Mouse (Mus musculus): ENCODE results near the gene Ankzf1. TPM values are rescaled to one million over a fixed set of nuclear protein-coding genes. Genes with fewer than 3 reads are reported as not detected.
A peak's percentile ranks its signal among the peaks of the same experiment; 100 is the strongest.

The Ankzf1 gene
- total RNA-seq (2021) (10 to 100 TPM in 1 of 2 experiments, 1 to 10 TPM in 1; 8.7 to 11.2 TPM), polyA plus RNA-seq (2012; rRNA removed) (15.1 and 18.9 TPM in 2 replicates)
- long read RNA-seq, transcript Ankzf1-208 (13 exons, 2,739 nt), result major isoform, 7 of 17 reads
- long read RNA-seq, partial matches to known transcripts, result 3 of 17 reads
- long read RNA-seq, other reads (novel, unspliced or antisense), result 7 of 17 reads

DNA sequence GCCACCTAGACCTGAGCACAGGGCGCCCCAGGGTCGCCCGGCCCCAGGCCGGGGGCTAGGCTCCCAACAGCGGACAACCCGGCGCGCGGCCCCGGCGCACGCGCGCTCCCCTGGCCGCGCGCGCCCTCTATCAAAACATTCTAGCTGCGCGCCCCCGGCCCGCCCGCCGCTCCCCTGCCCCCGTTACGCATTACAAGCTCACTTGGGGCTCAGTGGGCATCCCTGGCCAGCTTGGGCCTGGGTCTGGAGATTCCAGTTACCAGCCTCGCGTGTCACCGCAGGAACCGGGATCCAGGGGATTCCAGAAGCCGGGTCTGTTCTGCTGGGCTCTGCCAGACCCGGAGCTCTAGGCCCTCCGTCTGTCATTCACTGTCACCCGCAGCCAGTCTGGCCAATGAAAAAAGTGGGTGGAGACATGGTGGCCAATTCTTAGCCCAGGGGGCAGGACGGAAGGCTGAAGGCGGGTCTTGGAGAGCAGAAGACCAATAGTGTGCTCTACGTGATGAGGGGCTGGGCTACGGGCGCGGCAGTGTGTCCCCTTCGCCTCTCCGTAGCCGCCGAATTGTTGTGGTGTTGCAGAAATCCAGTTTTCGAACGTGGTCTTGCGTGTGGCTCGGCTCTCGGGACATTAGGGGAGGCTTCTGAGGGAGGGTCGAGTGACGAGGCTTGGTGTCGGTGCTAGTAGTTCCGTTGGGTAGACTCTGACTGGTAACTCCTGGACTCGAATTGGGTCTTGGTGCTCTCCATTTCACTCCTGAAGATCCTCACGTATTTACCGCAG lies at the start of gene Ankzf1, which contains the start of gene Atg9a:
Ankzf1 (plus strand) TSS at position 530 of the 781 bp plus-strand sequence.
Atg9a (minus strand) TSS at position 575 of the 781 bp plus-strand sequence.
- Histone ChIP-seq H3K27me3 (ENCODE audit: control insufficient read depth, insufficient read depth, low read length) (no peaks in the 10 kb centered on the region), H3K4me3 (peak within 1 kb of the TSS; percentile 98), H3K36me3 (ENCODE audit: control insufficient read depth, insufficient read depth, low read length) (peaks cover 3% of the 10 kb centered on the region), H3K79me2 (replicated peaks; ENCODE audit: control insufficient read depth, insufficient read depth, low read length) (peaks cover 3% of the 10 kb centered on the region; the same call in 1 of the 2 replicates), H3K9ac (ENCODE audit: low read depth, low read length) (peak within 1 kb of the TSS; percentile 79), H3K27ac (peak within 1 kb of the TSS; percentile 92), H3K4me1 (ENCODE audit: control insufficient read depth, insufficient read depth, low read length) (peaks cover 5% of the 10 kb centered on the region)
- intact Hi-C loops (cut with DNase I), result loop anchor here (1.0 to 10.0 kb wide), 6 partner anchors 12 to 243 kb away; partner anchors contain the start of genes Abcb6, Cnppd1, Dnpep and Glb1l
- under 1% methylated on average over 56 of the region's 56 CpGs for WGBS
- TF ChIP-seq EP300 (IDR thresholded peaks at IDR 0.05; ENCODE audit: insufficient read depth, low read depth, low read length), result peak; percentile 68
- peak; percentile 5; the same call in 1 of the 2 replicates for TF ChIP-seq CTCF (IDR thresholded peaks at IDR 0.05)
- peak; percentile 92 for TF ChIP-seq POLR2A (IDR thresholded peaks at IDR 0.05; ENCODE audit: insufficient read depth, low read depth, low read length)
- DNase-seq, result peak; percentile 93 to 98

DNA sequence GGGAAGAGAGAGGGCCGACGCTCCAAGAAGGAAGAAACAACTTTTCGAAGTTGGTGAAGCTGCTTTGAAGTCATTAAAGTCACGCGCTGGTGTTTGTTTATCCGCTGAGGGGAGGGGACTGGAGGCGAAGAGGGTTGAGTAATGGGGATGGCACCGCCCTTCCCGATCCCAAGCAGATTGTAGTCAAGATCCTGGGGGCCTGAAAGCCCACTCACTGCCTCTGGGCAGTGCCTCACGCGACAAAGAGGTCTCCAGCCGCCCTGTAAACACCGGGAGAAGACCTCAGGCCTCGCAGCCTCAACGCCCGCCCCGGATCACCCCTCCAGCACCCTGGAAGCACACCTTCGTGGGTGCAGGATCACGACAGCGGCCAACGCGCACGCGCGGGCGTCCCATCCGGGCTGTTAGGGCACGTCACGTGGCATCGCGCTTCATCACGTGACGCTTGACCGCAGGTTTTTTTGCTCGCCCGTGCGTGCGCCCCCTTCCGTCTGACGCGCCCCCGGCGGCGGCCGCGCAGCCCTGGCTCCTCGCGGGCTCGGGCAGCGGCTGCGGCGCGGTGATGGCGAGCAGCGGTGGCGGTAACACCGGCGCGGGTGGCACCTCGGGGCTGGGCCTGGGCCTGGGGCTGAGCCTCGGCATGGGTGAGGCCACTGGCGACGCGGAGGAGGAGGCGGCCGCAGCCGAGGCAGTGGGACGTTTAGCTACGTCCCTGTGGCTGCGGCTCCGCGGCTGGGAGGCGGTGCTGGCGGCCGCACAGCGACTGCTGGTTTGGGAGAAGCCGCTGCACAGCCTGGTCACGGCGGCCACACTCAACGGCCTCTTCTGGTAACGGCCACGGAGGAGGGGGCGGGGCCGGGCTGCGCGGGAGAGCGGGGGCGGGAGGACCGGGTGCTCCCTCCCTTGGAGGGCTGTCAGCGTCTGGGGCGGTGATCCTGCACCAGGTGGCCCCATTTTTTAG lies 49.4 kb upstream of the Ankzf1 start, which contains the start of the genes Cnppd1 and Retreg2:
Cnppd1 (minus strand) TSS at position 411 of the 961 bp plus-strand sequence.
Retreg2 (plus strand) TSS at position 478 of the 961 bp plus-strand sequence.
- DNase-seq, result peak; percentile 97 to 98
- H3K27ac ChIP-seq, result peak within 1 kb of the TSS; percentile 97
- H3K36me3 ChIP-seq (ENCODE audit: control insufficient read depth, insufficient read depth, low read length), result peaks cover 2% of the 10 kb centered on the region; the same call in 1 of the 2 replicates
- under 1% methylated on average over 91 of the region's 91 CpGs for WGBS
- H3K79me2 ChIP-seq (replicated peaks; ENCODE audit: control insufficient read depth, insufficient read depth, low read length), result no peaks in the 10 kb centered on the region
- peaks cover 2% of the 10 kb centered on the region for H3K4me1 ChIP-seq (ENCODE audit: control insufficient read depth, insufficient read depth, low read length)
- intact Hi-C loops (cut with DNase I), result loop anchor here (1.0 to 2.0 kb wide), 2 partner anchors 26 to 50 kb away; partner anchors contain the start of genes Ankzf1, Atg9a and Zfand2b
- no peaks in the 10 kb centered on the region for H3K27me3 ChIP-seq (ENCODE audit: control insufficient read depth, insufficient read depth, low read length)
- H3K9ac ChIP-seq (ENCODE audit: low read depth, low read length), result peak within 1 kb of the TSS; percentile 98
- TF ChIP-seq CTCF (IDR thresholded peaks at IDR 0.05) (peak; percentile 86), POLR2A (IDR thresholded peaks at IDR 0.05; ENCODE audit: insufficient read depth, low read depth, low read length) (peak; percentile 94), EP300 (IDR thresholded peaks at IDR 0.05; ENCODE audit: insufficient read depth, low read depth, low read length) (peak; percentile 73; the same call in 1 of the 2 replicates)
- H3K4me3 ChIP-seq, result peak within 1 kb of the TSS; percentile 82

DNA sequence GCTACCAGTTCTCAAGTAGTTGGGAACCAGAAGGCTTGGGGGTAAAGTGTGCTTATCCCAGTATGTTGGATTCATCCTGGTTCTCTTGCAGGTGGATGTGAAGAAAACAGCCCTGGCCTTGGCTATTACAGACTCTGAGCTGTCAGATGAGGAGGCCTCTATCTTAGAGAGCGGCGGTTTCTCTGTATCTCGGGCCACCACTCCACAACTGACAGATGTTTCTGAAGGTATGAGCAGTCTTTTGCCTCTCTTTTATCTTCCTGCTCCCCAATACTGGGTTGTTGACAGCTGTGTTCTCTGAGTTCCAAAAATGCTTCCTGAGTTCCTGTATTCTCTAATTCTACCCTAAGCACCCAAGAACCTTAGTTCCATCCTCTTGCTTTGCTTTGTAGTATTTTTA lies 46.4 kb upstream of the Ankzf1 start:
- Histone ChIP-seq H3K27ac (no peak overlapping the region), H3K4me1 (ENCODE audit: control insufficient read depth, insufficient read depth, low read length) (peaks cover 2% of the 10 kb centered on the region), H3K9ac (ENCODE audit: low read depth, low read length) (no peak overlapping the region), H3K4me3 (no peak overlapping the region), H3K27me3 (ENCODE audit: control insufficient read depth, insufficient read depth, low read length) (no peaks in the 10 kb centered on the region), H3K79me2 (replicated peaks; ENCODE audit: control insufficient read depth, insufficient read depth, low read length) (no peaks in the 10 kb centered on the region), H3K36me3 (ENCODE audit: control insufficient read depth, insufficient read depth, low read length) (no peaks in the 10 kb centered on the region; the same call in none of the 2 replicates)
- 94% methylated on average over 3 of the region's 3 CpGs for WGBS
- no peak for DNase-seq
- intact Hi-C loops (cut with DNase I), result no loop called here
- TF ChIP-seq EP300 (IDR thresholded peaks at IDR 0.05; ENCODE audit: insufficient read depth, low read depth, low read length) (no peak), POLR2A (IDR thresholded peaks at IDR 0.05; ENCODE audit: insufficient read depth, low read depth, low read length) (no peak), CTCF (IDR thresholded peaks at IDR 0.05) (no peak)

DNA sequence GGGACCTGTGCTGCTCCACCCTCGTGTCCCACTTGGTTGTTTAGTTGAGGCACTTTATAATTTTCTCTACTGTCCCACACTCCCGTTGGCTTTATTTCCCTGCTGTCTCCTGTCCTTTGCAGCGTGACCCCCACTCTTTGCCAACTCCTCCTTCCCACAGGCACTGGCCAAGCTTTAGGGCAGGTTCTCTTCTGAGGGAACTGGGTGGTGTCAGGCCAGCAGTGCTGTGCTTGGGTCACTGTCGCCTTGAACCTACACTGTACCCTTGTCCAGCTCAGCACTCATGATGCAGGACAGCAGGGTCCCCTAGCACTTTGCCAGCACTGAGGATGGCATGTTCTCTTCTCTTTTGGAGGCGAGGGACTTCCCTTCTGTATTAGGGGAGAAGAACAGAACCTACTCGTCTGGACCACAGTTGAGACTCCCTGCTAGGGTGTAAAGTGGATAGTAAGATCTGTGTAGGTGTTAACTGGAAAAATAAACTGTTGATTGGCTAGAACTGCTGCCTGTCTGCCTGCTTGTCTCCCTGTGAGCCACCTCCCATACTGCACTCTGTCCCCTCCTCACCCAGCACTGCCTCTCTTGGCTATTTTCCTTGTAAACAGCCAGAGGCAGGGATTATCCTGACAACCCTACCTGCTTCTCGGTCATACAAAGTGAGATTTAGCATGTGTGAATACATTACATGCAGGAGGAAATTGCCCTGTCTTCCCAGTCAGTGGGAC lies 44.4 kb upstream of the Ankzf1 start:
- H3K4me1 ChIP-seq (ENCODE audit: control insufficient read depth, insufficient read depth, low read length), result peaks cover 2% of the 10 kb centered on the region
- no peak for TF ChIP-seq CTCF (IDR thresholded peaks at IDR 0.05)
- no peak for TF ChIP-seq POLR2A (IDR thresholded peaks at IDR 0.05; ENCODE audit: insufficient read depth, low read depth, low read length)
- no peak for TF ChIP-seq EP300 (IDR thresholded peaks at IDR 0.05; ENCODE audit: insufficient read depth, low read depth, low read length)
- no peaks in the 10 kb centered on the region; the same call in 1 of the 2 replicates for H3K36me3 ChIP-seq (ENCODE audit: control insufficient read depth, insufficient read depth, low read length)
- WGBS, result 75% methylated on average over 7 of the region's 7 CpGs
- no peak overlapping the region for H3K27ac ChIP-seq
- no peaks in the 10 kb centered on the region for H3K79me2 ChIP-seq (replicated peaks; ENCODE audit: control insufficient read depth, insufficient read depth, low read length)
- DNase-seq, result no peak
- no peak overlapping the region for H3K9ac ChIP-seq (ENCODE audit: low read depth, low read length)
- intact Hi-C loops (cut with DNase I), result no loop called here
- no peaks in the 10 kb centered on the region for H3K27me3 ChIP-seq (ENCODE audit: control insufficient read depth, insufficient read depth, low read length)
- H3K4me3 ChIP-seq, result no peak overlapping the region

Measured in heart, adult 2 months (tissue).